Mouse (Mus musculus): ENCODE measurements around the gene Fam167b. TPM values are rescaled to one million over a fixed set of nuclear protein-coding genes. Genes with fewer than 3 reads are reported as not detected.

Gene Fam167b
- polyA plus RNA-seq, 1 experiment, result not detected

DNA sequence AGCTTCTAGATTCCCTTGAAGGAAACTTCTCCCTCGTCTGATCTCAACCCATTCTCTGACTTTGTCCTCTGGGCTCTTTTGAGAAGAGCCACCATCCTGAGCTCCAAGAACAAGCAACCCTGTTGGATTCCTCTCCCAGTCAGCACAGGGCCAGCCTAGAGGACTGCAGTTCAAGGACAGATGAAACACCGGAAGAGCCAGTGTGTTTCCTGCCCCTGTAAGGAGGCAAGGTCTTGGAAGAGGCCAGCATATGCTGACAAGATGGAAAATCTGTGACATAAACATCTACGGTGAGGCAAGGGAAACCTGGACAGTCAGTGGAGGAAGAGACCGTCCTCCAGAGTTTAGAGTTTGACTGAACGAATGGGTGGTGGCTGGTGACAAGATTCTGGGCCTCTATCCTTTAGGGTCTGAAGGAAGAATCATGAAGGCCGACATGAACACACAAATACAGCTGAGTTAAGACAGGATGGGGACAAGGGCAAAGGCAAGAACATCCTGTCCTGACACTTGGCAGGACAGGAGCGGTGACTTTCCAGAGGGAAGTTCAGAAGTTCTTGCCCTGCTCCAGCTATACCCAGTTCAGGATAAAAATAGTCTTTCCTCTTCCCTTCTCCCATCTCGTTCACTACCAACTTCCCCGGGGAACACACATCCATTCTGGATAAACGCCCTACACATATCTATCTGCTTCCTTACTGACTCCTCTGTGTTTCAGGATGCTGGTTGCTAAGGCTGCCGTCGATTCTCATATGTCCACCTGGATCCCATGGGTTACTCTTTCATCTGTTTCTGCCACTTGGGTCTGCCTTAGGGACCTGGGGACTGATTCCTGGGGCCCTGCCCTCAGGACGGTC lies 5.9 kb downstream of the Fam167b start:
- Histone ChIP-seq H3K4me1 (ENCODE audit: control insufficient read depth, insufficient read depth, low read length) (peaks cover 3% of the 10 kb centered on the region), H3K36me3 (ENCODE audit: control insufficient read depth, insufficient read depth, low read length) (no peaks in the 10 kb centered on the region), H3K27me3 (ENCODE audit: control insufficient read depth, insufficient read depth, low read length) (no peaks in the 10 kb centered on the region), H3K4me3 (ENCODE audit: control insufficient read depth, low read depth, low read length) (no peak overlapping the region), H3K27ac (ENCODE audit: control insufficient read depth, insufficient read depth, low read depth, low read length) (no peak overlapping the region)
- TF ChIP-seq POLR2A (IDR thresholded peaks at IDR 0.05; ENCODE audit: control insufficient read depth, low read depth, low read length), result no peak

DNA sequence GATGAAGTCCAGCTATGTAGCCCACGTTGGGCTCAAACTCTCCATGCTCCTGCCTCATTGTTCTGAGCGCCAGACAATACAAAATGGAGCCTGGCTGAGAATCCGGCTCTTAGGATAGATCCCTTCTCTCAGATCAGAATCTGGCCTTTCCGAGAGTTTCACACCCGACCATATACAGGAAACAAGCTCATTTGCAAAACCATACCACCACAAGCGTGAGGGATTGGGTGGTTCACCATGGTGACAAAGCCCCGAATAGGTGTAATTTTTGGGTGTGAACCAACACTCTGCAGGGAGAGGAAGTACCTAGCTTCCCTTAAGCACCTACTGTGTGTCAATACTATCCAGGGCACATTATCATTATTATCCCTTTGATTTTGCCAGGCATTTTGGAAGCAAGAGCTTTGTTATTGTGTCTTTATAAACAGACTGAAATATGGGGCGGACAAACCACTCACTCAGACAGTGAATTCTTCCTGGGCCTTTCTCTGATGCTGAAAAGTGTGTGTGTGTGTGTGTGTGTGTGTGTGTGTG lies 6.7 kb downstream of the Fam167b start:
- TF ChIP-seq CTCF (IDR thresholded peaks at IDR 0.05; ENCODE audit: control insufficient read depth, insufficient read depth, insufficient replicate concordance, low read depth, low read length) (no peak), POLR2A (IDR thresholded peaks at IDR 0.05; ENCODE audit: control insufficient read depth, low read depth, low read length) (no peak)
- Histone ChIP-seq H3K36me3 (ENCODE audit: control insufficient read depth, insufficient read depth, low read length) (no peaks in the 10 kb centered on the region), H3K27ac (ENCODE audit: control insufficient read depth, insufficient read depth, low read depth, low read length) (no peak overlapping the region), H3K27me3 (ENCODE audit: control insufficient read depth, insufficient read depth, low read length) (no peaks in the 10 kb centered on the region), H3K4me1 (ENCODE audit: control insufficient read depth, insufficient read depth, low read length) (no peaks in the 10 kb centered on the region; the same call in 1 of the 2 replicates), H3K4me3 (ENCODE audit: control insufficient read depth, low read depth, low read length) (no peak overlapping the region)

DNA sequence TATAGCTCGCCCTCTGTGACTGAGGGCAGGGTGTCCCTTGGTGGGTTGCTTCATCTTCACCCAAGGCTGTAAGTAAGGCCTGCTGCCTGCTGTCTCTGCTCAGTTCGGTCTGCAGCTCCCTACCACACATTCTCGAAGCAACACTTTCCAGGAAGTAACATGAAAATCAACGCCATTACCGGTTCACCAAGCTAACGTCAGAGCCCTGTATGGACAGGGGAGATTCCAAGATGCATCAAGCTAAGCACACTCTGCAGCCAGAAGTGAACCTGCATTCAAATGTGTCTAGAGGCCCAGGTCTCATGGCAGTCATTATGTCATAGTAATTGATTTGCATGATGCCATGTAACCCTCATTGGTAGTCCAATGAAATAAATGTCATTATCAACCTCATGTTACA lies 8.3 kb downstream of the Fam167b start:
- Histone ChIP-seq H3K27me3 (ENCODE audit: control insufficient read depth, insufficient read depth, low read length) (no peaks in the 10 kb centered on the region), H3K27ac (ENCODE audit: control insufficient read depth, insufficient read depth, low read depth, low read length) (no peak overlapping the region), H3K4me3 (ENCODE audit: control insufficient read depth, low read depth, low read length) (no peak overlapping the region), H3K36me3 (ENCODE audit: control insufficient read depth, insufficient read depth, low read length) (no peaks in the 10 kb centered on the region), H3K4me1 (ENCODE audit: control insufficient read depth, insufficient read depth, low read length) (no peaks in the 10 kb centered on the region; the same call in 1 of the 2 replicates)
- no peak for TF ChIP-seq POLR2A (IDR thresholded peaks at IDR 0.05; ENCODE audit: control insufficient read depth, low read depth, low read length)
- TF ChIP-seq CTCF (IDR thresholded peaks at IDR 0.05; ENCODE audit: control insufficient read depth, insufficient read depth, insufficient replicate concordance, low read depth, low read length), result no peak

DNA sequence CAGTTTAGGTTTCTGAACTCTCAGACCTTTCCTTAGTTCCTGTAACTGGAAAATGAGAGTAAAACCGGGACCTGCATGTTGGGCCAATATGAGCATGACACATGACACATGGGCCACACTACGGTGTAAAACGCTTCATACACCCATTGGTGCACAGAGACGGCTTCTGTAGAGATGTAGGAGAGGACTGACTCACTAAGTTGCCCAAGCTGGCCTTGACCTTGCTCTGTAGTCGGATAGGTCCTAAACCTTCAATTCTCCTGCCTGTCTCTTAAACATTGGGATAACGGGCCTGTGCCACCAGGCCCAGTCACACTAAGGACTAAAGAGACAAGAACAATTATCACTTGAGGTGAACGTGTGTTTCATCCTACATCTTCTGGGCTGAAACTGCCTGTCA lies 10.0 kb downstream of the Fam167b start:
- Histone ChIP-seq H3K36me3 (ENCODE audit: control insufficient read depth, insufficient read depth, low read length) (no peaks in the 10 kb centered on the region), H3K27me3 (ENCODE audit: control insufficient read depth, insufficient read depth, low read length) (no peaks in the 10 kb centered on the region), H3K4me3 (ENCODE audit: control insufficient read depth, low read depth, low read length) (no peak overlapping the region), H3K27ac (ENCODE audit: control insufficient read depth, insufficient read depth, low read depth, low read length) (no peak overlapping the region), H3K4me1 (ENCODE audit: control insufficient read depth, insufficient read depth, low read length) (no peaks in the 10 kb centered on the region)
- TF ChIP-seq CTCF (IDR thresholded peaks at IDR 0.05; ENCODE audit: control insufficient read depth, insufficient read depth, insufficient replicate concordance, low read depth, low read length), result no peak
- no peak for TF ChIP-seq POLR2A (IDR thresholded peaks at IDR 0.05; ENCODE audit: control insufficient read depth, low read depth, low read length)

DNA sequence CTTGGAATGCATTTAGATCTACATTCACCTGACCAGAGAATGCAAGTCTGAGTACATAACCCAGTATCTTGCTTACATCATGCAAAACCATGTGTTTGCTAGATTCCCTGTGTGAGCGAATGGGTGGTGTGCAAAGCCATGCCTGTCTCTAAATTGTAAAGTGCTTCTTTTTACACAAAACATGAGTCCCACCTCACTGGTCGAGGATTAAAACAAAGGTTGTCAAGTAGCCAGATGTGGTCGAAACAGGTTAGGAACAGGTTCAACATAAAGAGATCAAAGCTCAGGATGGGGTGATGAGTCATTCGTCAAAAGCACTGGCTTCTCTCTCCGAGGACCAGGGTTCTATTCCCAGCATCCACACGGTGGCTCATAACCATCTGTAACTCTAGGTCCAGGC lies 13.2 kb downstream of the Fam167b start:
- no peaks in the 10 kb centered on the region for H3K36me3 ChIP-seq (ENCODE audit: control insufficient read depth, insufficient read depth, low read length)
- no peaks in the 10 kb centered on the region for H3K27me3 ChIP-seq (ENCODE audit: control insufficient read depth, insufficient read depth, low read length)
- no peak overlapping the region for H3K4me3 ChIP-seq (ENCODE audit: control insufficient read depth, low read depth, low read length)
- TF ChIP-seq POLR2A (IDR thresholded peaks at IDR 0.05; ENCODE audit: control insufficient read depth, low read depth, low read length) (no peak), CTCF (IDR thresholded peaks at IDR 0.05; ENCODE audit: control insufficient read depth, insufficient read depth, insufficient replicate concordance, low read depth, low read length) (no peak)
- H3K27ac ChIP-seq (ENCODE audit: control insufficient read depth, insufficient read depth, low read depth, low read length), result no peak overlapping the region
- no peaks in the 10 kb centered on the region for H3K4me1 ChIP-seq (ENCODE audit: control insufficient read depth, insufficient read depth, low read length)

DNA sequence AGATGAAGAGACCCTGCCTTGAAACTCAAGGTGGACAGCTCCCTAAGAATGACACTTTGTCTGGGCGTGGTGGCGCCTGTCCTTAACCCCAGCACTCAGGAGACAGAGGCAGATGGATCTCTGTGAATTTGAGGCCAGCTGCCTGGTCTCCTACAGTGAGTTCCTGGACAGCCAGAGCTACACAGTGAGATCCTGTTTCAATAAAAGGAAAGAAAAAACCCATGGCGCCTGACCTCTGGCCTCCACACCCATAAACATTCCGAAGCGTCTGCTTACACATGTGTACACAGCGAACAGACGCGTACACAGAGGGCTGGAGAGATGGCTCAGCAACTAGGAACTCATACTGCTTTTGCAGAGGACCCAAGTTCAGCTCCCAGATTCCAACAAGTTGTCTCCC lies 14.6 kb downstream of the Fam167b start:
- no peak overlapping the region for H3K27ac ChIP-seq (ENCODE audit: control insufficient read depth, insufficient read depth, low read depth, low read length)
- no peak overlapping the region for H3K4me3 ChIP-seq (ENCODE audit: control insufficient read depth, low read depth, low read length)
- no peaks in the 10 kb centered on the region for H3K36me3 ChIP-seq (ENCODE audit: control insufficient read depth, insufficient read depth, low read length)
- TF ChIP-seq CTCF (IDR thresholded peaks at IDR 0.05; ENCODE audit: control insufficient read depth, insufficient read depth, insufficient replicate concordance, low read depth, low read length) (no peak), POLR2A (IDR thresholded peaks at IDR 0.05; ENCODE audit: control insufficient read depth, low read depth, low read length) (no peak)
- no peaks in the 10 kb centered on the region for H3K4me1 ChIP-seq (ENCODE audit: control insufficient read depth, insufficient read depth, low read length)
- no peaks in the 10 kb centered on the region for H3K27me3 ChIP-seq (ENCODE audit: control insufficient read depth, insufficient read depth, low read length)

DNA sequence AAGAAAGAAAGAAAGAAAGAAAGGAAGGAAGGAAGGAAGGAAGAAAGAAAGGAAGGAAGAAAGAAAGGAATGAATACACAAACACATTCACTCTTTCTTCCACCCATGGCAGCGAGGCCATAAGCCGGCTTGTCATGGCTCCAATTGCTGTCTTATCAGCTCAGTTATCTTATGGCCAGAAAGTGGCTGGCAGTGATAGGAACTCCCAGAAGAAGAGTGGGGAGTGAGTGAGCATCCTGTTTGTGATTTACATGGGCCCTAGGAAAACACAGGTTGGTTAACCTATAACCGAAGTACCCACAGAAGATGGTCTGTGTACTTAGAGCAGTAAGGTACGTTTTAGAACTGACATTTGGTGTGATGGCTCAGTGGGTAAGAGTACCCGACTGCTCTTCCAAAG lies 17.2 kb downstream of the Fam167b start:
- Histone ChIP-seq H3K4me1 (ENCODE audit: control insufficient read depth, insufficient read depth, low read length) (peaks cover 5% of the 10 kb centered on the region), H3K27ac (ENCODE audit: control insufficient read depth, insufficient read depth, low read depth, low read length) (no peak overlapping the region), H3K4me3 (ENCODE audit: control insufficient read depth, low read depth, low read length) (no peak overlapping the region), H3K27me3 (ENCODE audit: control insufficient read depth, insufficient read depth, low read length) (no peaks in the 10 kb centered on the region), H3K36me3 (ENCODE audit: control insufficient read depth, insufficient read depth, low read length) (no peaks in the 10 kb centered on the region)
- TF ChIP-seq POLR2A (IDR thresholded peaks at IDR 0.05; ENCODE audit: control insufficient read depth, low read depth, low read length) (no peak), CTCF (IDR thresholded peaks at IDR 0.05; ENCODE audit: control insufficient read depth, insufficient read depth, insufficient replicate concordance, low read depth, low read length) (no peak)

Measured in testis, adult 2 months (tissue).